In genomic region chr1:21448227-21448626, GRCm38 (mm10) we compare ENCODE assay signal across 16 mouse cellular contexts.
DNase-seq lines count a peak whose midpoint lies in the region; ATAC-seq lines count a peak whose summit lies in the region.
"Had no signal": no experiment of that assay in that cellular context is flagged by ENCODE, and none has a peak within 500 bp of the region (broad histone marks: within the 10 kb centered on the region; RNA-seq: fewer than 3 reads in every experiment).

No protein-coding gene starts in this region.

- WGBS in forebrain, embryonic 12.5 days: 80% methylated on average over 2 of the region's 2 CpGs

- no peaks in the 10 kb centered on the region for H3K27me3 ChIP-seq in forebrain, embryonic 12.5 days

- no peaks in the 10 kb centered on the region for H3K4me1 ChIP-seq in forebrain, embryonic 12.5 days
- H3K4me1 ChIP-seq: midbrain, embryonic 10.5 days had no signal

- no peak overlapping the region for H3K27ac ChIP-seq in forebrain, embryonic 12.5 days
- H3K27ac ChIP-seq: hindbrain, embryonic 14.5 days; liver, embryonic 14.5 days; midbrain, embryonic 10.5 days had no signal

- no peak for ATAC-seq in forebrain, embryonic 12.5 days (ENCODE audit: low FRiP score)
- ATAC-seq: activated CD4-positive, CD25-positive, alpha-beta regulatory T cell, adult 4 months had no signal

- no peak overlapping the region for H3K4me2 ChIP-seq in forebrain, embryonic 12.5 days
- H3K4me2 ChIP-seq: hindbrain, embryonic 14.5 days had no signal

- no peaks in the 10 kb centered on the region for H3K36me3 ChIP-seq in forebrain, embryonic 12.5 days (replicated peaks)
- H3K36me3 ChIP-seq: G1E; midbrain, embryonic 10.5 days had no signal

- DNase-seq in adrenal gland, postnatal 14 days: peak; percentile 6
- no peak for DNase-seq in adrenal gland, postnatal 36 days
- peak; percentile 1 to 7 for DNase-seq in kidney, postnatal 36 days
- DNase-seq in kidney, adult 11 months: no peak
- peak; percentile 6 for DNase-seq in gonadal fat pad, adult 2 months (ENCODE audit: low read depth)
- DNase-seq in skeletal muscle tissue, adult 2 months (ENCODE audit: low read depth, low spot score): peak; percentile 85
- DNase-seq in layer of hippocampus, postnatal 10 days (ENCODE audit: low spot score in 2 of 2): no peak
- DNase-seq: cerebellum, postnatal 25 days; spleen, adult 18-20 months had no signal

- no peak overlapping the region for H3K4me3 ChIP-seq in forebrain, embryonic 12.5 days (replicated peaks)
- H3K4me3 ChIP-seq: midbrain, embryonic 10.5 days; myocyte had no signal

- no peak overlapping the region for H3K9ac ChIP-seq in forebrain, embryonic 12.5 days
- H3K9ac ChIP-seq: hindbrain, embryonic 14.5 days; liver, embryonic 14.5 days had no signal

- H3K9me3 ChIP-seq in forebrain, embryonic 12.5 days: no peaks in the 10 kb centered on the region
- H3K9me3 ChIP-seq: G1E; midbrain, embryonic 10.5 days had no signal

Comparison
In these comparisons a context has a peak if more than half of its experiments do, and no peak if none do; other contexts are left out.
1. DNase-seq: peak in adrenal gland, postnatal 14 days (single experiment), kidney, postnatal 36 days (2 of 2), gonadal fat pad, adult 2 months (single experiment) and skeletal muscle tissue, adult 2 months (single experiment); none in adrenal gland, postnatal 36 days (0 of 2), kidney, adult 11 months (single experiment) and layer of hippocampus, postnatal 10 days (0 of 2).